Mouse (Mus musculus): ENCODE measurements at regions not wholly inside any gene's neighbourhood (a gene's known extent, or its start where the extent isn't known, plus 50 kb on each side); places are given as distances from the start of the nearest gene placed in this dataset.
A peak's percentile ranks its signal among the peaks of the same experiment; 100 is the strongest.
"Not testable (repeated sequence)": the region's sequence is repeated elsewhere in the genome, so short reads cannot be mapped to it uniquely, and the experiment has no call there.

DNA sequence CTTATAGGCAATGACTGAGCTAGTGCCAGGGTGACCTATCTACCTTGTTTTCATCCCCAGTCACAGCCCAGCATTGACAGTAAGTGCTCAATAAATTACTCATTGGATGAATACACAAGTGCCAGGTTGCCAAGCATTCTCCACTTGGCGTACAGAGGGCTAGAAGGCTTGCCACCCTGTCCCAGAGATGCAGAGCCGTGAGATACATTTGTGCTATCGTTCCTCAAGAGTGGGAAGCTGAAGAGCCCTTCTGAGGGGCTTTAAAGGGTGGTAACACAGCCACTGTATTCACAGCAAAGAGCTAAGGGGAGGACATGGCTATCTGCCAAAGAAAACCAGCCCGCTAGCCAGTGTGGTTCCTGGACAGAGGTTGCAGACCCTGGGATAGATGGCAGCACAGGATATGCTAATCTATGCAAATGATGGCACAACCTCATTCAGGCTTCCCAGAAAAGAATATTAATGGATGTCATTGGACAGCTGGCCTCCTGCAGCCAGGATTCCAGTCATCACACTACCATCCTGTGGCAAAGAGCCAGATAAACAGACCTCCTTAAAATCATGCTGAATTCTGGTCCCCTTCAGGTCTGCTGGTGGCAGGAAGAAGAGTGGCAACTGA lies 214.4 kb downstream of the Trim29 start:
- no peak for ATAC-seq

DNA sequence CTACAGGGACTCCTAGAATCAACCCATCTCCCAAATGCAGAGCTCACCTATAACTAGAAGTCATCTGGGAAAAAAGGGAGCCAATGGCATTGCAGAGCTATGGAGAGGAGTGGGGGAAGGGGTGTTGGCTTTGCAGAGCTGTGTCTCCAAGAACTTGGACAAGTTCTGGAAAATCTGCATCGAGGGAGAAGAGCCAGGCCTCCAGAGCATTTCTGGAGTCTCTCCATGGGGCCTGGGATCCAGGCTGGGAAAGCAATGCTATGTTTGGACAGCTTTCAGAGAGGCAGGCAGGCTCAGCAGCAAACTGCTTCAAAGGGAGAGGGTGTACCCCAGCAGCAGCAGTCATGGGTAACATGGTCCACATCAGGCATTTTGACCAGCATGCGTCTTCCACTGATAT lies 211.6 kb upstream of the Nectin1 start:
- ATAC-seq, result no peak

DNA sequence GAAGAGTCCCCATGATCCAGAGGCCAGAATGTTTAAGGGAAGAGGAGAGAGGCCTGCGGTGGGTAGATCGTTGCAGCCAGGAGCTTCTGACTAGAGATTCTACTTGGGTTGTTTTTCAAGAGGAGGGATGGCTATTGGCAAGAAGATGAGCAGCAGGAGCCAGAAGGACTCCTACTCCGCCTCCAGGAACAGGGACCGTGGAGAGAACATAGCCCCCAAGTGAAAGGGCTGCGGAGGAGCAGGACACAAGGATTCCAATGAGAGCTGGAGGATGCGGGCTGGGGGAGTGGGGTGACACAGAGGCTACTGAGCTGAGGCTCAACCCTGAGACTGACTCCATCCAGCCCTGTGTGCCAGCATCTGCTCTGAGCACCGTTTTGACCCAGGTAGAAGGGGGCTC lies 207.8 kb upstream of the Nectin1 start:
- no peak for ATAC-seq

DNA sequence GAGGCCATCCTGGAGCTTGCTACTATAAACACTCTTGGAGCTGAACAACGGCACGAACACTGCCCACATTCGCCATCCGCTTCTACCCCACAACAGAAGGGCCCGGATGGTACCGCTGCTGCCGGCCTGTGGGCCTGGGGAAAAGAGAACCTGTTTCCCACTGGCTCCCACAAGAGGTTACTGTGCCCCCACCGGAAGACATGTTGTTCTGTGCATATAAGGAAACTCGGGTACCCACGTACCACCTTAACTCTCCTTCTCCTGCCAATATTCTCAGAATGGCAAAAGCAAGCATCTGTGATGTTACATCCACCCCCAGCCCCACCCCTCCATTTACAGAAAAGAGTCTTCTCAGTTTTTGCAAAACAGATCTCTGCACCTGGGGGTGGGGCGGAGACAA lies 206.7 kb upstream of the Nectin1 start:
- no peak for ATAC-seq

DNA sequence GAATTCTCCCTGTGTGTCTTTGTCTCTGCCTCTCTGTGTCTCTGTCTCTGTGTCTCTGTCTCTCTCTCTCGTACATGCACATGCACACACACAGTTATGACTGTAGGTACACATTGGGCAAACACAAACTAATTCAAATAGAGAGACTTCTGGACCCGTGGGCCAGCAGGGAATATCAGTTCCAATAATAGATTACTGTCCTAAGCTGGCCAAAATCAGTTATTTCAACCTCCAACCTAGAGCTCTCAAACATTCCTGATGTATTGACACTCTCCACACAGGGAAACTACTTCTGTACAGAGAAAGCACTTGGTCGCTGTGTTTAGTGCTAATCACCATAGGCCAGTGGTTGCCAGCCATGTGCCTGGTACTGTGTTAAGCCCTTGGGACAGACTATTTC lies 203.7 kb upstream of the Nectin1 start:
- no peak for ATAC-seq

DNA sequence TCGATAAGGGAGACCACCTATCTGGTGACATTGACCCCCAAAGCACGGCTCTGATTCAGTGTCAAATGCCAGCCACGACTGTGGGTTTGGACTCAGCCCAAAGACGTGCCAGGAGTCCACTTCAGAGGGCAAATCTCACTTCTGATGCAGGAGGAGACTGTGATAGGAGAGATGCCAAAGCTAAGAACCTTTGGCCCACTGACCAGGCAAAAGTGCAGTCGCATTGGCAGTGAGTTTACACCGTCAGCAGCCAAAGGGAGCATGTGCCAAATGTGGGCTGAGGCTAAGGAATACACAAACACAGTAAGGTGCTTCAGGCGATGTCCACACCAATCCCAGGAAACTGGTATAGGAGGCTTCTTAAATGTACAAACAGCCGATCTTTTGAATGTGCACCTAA lies 202.6 kb upstream of the Nectin1 start:
- no peak for ATAC-seq

DNA sequence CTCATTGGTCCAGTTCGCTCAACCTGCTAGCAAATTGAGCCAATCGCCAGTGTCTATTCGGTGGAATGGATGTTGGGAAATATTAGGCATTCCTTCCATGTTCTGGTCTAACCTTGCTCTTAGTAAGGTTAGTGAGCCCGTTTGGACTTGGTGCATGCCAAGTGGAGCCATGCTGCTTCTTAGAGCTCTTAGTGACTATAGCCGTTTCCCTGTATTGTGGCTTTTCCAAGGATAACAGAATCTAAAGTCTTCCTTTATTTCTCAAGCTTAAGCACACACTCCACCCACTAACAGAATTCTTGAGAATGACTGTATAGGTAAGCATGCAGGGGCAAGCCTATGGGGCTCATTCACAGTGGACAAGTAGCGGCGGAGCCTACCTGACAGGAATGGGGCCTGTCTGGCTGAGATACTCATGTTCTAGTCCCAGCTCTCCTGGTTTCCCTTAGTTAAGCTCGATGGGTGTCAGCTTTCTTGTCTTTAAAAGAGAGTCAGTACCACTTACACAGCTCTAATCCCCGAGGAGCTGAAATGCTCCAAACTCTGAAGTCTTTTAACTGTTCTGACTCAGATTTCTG lies 201.6 kb upstream of the Nectin1 start:
- no peak for ATAC-seq

DNA sequence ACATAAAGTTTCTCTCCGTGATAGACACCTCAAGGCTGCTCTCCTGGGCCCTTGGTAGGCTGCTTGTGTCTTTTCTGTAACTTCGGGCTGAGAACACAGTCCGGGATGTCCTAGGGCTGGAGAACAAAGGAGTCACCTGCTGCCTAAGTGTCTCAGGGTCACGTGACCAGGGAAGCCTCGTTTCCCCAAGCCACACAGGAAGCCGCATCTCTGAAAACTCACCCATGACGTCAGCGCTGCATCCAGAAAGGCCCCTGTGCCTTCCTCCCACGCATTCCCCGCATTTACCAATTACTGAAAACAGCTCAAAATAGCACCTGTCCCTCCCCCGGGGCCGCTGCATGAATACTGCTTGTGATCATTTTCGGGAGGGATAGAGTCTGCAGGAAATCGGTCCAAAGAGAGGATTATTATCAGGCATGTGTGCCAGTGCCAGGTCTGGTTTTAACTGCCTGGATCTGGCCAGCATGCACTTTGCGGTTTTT lies 198.7 kb upstream of the Nectin1 start:
- ATAC-seq, result peak; percentile 85

DNA sequence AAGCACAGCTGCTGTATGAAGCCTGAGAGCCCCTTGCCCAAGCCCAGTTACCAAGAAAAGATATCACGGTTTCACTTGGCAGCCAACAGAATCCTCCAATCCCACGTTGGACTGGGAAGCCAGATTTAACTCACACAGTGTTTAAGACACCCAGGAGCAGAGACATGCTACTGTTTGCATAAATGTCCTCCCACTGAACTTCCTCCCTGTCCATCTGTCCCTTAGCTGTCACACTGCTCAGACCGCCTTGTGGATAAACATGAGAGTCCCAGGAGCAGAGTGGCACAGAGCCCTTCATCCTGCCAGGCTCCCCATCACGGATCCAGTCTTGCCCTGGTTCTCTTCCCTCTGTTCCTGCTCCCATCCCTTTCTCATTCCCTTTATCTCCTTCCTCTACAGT lies 194.9 kb upstream of the Nectin1 start:
- no peak for ATAC-seq

DNA sequence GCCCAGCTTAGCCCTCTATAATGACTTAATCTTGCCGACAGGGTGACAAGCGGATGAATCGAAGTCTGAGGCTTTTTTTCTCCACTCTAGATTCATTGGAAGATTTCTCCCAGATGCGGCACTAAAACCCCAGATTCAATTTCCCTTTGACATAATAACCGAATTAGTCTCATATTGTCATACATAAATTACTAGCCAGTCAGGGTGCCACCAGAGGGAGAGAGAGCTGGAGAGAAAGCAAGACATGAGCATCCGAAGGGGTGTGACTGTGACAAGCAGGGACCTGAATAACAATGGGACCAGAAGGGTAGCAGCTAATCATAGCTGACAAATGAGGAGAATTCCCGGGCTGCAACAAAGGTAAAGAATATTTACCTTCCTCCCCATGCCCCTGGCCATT lies 194.5 kb upstream of the Nectin1 start:
- ATAC-seq, result no peak

DNA sequence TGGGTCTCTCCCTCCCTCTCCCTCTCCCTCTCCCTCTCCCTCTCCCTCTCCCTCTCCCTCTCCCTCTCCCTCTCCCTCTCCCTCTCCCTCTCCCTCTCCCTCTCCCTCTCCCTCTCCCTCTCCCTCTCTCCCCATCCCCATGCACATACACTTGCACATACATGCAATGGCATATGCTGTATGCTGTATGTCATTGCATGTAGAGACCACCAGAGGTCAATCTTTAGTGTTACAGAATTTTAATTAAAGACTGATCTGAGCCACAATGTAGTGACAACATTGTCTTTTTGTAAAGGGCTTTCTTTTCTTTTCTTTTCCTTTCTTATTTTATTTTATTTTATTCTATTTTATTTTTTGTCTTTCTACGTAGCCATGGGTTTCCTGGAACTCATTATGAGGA lies 191.0 kb upstream of the Nectin1 start:
- ATAC-seq, result not testable (repeated sequence)

DNA sequence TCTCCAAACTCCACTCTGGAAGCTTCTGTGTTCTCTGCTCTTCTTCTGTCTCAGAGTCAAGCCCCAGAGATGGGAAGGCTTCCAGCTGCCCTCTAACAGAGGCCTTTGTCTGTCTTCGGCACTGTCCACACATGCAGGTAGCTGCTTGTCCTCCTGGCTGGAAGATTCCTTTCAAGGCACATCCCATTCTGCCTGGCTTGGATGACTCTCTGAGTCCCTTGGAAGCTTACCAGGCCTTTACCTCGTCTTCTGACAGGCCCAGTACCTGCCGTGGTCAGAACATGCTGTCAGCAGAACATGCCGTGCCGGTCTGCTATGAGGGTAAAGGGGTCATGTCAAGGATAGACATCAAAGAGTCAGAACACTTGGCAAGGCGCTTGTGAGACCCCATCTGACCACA lies 181.8 kb upstream of the Nectin1 start:
- no peak for ATAC-seq

DNA sequence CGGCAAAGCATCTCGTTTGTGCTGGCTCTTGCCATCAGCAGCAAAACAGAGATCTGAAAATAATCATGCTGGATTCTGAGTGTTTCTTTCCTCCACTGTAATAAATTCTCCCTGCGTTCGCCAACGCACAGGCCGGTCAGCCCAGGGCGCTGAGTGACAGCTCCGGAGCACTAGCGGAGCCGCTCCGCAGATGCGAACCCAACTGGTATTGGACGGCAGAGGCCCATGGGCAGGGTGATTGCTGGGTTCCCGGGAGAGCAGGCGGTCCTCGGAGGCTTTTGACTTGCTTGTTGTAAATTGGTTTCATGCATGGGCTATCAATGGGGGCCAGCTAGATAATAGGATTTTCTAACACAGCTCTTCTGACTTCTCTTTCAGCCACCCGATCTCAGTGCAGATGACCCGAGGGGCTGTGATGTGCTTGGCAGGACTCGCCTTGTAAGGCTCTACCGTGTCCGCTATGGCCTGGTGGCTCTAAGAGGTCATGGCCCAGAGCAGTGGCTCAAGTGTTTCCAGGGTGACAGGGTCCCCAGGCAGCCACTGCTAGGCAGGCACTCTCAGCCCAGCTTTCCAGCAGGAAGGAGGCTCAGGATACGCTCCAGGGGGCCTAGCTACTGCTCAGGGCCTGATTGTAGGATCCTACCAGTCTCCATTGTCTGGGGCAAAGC lies 179.4 kb upstream of the Nectin1 start:
- no peak for ATAC-seq

DNA sequence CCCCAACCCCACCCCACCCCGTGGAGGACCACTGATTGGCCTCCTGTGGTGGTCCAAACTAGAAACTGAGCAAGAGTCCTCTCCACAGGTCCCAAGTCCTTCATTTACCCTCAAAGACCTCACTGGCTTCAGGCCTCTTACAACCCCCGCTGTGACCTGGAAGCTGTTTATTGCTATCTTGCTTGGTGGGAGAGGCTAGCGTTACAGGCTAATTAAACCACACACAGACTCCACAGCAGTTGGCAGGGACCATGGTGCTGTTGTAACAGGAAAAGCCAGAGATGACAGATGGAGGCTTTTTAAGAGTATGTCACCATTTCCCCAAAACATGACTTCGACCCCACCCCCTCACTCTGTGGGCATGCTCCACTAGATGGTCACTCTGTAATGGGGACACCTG lies 174.9 kb upstream of the Nectin1 start:
- no peak for ATAC-seq

DNA sequence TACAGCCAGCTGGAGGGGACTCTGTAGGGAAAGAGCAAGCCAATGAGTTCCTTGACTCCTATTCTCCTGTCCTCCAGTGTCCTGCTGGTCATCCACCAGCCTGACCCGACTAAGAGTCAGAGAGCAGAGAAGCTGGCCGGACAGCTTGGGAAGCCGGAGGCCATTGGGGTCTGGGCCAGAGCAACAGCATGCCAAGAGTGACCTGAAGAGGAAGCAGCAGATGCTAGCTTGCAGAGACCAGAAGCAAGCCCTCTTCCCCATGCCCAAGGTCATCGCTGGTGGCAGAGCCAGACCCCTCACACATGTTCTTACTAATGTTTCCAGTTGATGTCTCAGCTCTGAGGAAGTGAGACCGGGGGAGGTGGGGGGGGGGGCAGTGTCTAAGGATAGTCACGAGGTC lies 172.7 kb upstream of the Nectin1 start:
- no peak for ATAC-seq

DNA sequence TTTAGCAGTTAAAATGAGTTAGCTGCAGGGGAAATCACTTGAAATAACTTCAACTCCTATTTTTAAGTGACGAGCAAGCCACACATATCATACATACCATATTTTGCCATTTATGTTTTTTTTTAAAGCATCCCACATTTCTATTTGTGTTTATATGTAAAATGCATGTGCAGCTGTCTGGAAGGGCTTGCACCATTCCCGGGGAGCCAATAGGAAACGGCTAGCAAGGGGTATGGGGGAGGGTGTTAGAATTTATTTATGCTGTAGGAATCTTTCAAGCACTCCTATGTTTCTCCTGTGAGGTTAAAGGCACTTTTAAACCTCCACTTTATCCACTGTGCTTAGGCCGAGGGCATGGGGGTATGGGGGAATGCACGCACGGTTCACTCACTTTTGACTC lies 168.1 kb upstream of the Nectin1 start:
- ATAC-seq, result no peak

DNA sequence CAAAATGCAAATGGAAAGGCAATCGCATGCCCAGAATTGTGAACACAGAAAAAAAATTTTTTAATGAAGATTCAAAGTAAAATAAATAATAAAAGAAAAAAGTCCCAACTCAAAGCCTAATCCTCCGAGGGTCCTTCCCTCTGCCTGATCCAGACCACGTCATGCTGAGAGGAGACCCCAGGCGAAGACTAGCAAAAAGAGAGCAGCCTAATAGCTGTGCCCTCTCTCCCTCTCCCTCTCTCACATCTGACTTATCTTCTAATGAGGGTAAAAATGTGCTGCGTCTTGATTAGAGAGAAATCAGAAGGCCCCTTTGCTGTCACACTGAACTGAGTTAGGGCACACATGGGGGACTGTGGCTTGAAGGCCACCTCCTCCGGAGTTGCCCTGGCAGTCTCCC lies 163.1 kb upstream of the Nectin1 start:
- no peak for ATAC-seq

DNA sequence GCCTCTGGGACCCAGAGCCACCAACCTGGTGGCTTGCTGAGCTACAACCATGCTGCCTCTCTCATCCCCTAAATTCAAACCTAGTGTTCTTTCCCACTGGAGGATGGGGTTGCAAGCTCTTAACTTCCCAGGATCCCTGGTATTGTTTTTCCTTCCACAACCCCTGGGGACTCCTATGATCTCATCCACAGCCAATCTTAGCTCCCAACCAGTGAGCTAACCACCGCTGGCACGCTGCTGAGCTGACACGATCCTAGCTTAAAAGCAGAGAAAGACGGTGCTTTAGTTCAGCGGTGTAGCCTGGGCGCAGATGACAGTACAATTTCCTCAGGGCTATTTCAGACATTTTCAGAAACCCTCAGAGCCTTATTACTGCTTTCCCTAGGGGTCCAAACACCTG lies 158.2 kb upstream of the Nectin1 start:
- ATAC-seq, result no peak

DNA sequence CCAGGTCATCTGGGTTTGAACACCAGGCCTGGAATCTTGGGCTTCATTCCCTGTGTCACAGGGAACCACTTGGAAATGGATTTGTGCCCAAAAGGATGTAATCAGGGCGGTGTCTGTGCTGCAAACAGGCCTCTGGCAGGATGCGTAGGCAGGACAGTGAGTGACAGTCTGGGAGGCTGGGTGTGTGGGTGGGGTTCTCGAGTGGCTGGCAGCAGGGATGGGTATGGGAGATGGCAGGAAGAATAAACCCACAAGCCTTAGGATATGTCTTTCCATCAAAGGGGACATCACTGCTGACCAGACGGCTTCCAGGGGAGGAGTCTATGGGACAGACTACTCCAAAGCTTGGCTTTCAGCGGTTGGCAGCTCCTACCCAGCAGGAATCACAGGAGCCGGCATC lies 150.5 kb upstream of the Nectin1 start:
- no peak for ATAC-seq

DNA sequence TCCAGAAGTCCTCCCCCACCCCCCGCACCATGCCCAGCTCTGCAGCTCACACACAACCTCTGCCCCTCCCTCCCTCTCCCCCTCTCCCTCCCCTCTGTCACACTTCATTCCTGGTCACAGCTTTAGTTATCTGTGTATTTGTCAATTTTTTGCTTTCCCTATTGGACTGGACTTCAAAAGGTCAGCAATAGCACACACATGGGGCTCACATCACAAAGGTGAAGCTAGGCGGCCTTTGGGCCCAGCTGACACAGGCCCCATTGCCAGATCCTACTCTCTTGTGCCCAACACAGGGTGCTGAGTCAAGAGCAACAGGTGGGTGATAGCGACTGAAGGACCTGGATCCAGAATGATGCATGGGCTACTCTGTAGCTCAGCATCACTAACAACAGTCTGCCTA lies 149.0 kb upstream of the Nectin1 start:
- ATAC-seq, result no peak

DNA sequence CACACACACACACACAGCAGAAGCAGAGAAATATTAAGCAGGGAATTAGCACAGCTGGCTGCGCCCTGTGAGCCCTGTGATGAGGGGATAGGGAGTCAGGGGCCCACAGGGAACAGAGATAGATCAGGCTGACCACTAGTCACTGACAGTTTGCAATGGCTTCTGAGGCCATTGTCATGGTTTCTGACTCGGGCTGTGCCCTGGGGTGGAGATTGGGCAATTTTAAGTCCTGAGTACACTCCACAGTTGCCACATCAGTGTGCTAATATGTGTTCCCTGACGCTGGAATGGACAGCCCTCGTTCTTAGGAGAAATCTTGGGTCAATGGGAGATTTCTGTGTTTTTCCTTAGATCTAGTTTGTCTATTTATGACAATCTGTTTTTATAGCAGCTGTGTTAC lies 148.3 kb upstream of the Nectin1 start:
- no peak for ATAC-seq

DNA sequence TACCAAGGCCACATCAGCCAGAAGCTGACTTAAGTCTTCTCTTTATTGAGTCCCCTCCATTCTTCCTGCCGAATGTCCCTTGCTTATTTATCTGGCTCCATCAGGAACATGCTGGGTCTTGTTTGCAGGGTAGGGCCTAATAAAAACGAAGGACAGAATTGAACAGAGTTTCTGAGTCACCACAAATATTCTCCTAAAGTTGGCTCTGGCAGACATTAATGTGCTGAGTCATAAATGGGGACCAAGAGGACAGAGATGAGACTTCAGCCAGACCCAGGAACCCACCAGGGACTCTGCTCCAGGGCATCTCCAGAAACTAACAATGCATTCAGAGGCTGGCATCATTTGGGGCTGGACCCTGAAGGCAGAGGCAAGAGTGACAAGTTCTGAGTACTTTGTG lies 143.4 kb upstream of the Nectin1 start:
- no peak for ATAC-seq

DNA sequence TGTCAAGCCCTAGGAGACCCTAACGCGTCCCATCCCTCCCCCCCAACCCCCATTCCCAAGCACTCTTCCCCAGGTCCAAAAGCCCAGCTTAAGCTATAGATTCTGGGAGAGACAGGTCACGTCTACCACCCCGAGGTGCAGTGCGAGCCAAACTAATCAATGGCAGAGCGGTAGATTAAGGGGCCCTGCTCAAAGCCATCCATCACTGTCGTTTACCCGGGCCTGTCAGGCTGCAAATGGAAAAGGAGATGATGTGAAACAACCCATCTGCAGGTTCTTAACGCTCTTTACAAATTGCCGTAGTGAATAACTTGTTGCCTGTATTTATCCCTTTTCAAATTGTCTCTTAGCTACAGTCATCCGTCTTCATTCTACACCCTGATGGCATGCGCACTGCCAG lies 126.2 kb upstream of the Nectin1 start:
- no peak for ATAC-seq

DNA sequence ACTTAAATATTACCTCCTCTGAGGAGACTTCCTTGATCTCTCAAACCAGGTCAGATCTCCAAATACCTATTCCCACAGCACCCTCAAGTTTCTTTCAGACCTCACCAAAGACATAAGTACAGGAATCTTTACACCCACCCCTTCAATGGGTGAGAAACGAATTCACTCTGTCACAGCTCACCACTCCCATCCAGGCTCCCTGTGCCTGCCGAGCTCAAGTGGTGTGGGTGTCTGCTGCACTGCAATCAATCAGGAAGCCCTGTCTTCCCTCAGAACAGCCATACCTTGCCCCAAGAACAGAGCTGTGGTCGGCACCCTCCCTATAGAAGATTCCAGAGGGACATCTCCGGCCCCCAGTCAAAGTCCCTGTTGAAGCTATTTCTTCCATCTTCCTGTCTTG lies 116.2 kb upstream of the Nectin1 start:
- ATAC-seq, result no peak

DNA sequence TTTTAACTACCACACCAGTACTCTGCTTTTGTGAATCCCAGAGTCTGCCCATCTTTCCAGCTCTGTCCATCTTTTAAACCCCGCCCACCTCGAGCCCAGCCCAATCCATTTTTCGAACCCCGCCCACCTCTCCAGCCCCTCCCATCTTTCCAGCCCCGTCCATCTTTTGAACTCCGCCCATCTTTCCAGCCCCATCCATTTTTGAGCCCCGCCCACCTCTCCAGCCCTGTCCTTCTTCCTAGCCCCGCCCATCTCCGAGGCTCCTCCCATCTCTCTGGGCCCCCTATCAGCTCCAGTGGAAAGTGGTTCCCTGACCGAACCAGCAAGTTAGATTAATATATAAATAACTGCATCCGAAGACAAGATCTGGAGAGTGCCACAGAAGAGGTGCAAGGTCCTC lies 115.0 kb upstream of the Nectin1 start:
- ATAC-seq, result no peak

All from CD4-positive, CD25-positive, alpha-beta regulatory T cell, adult 4 months (primary cell).